Mouse (Mus musculus): ENCODE data around the gene Gas2l2.
A peak's percentile ranks its signal among the peaks of the same experiment; 100 is the strongest.

Gene Gas2l2

GRCm38 (mm10) chr11:83429355-83429754, at the start of gene Gas2l2:
Gas2l2 (minus strand) TSS chr11:83429455.
- no peak for DNase-seq (ENCODE audit: low spot score in 2 of 2)

GRCm38 (mm10) chr11:83473235-83474016, 44.2 kb upstream of the Gas2l2 start:
- peak in 1 of 2 experiments; percentile 16 for DNase-seq (ENCODE audit: low spot score in 2 of 2)

GRCm38 (mm10) chr11:83472324-83473234, 43.3 kb upstream of the Gas2l2 start, which contains the start of gene Taf15:
Taf15 (plus strand) TSS chr11:83473086.
- peak; percentile 98 for DNase-seq (ENCODE audit: low spot score in 2 of 2)

GRCm38 (mm10) chr11:83471766-83472165, 42.5 kb upstream of the Gas2l2 start:
- DNase-seq (ENCODE audit: low spot score in 2 of 2): no peak

GRCm38 (mm10) chr11:83468765-83469164, 39.5 kb upstream of the Gas2l2 start:
- DNase-seq (ENCODE audit: low spot score in 2 of 2): no peak

- DNase-seq (ENCODE audit: low spot score in 2 of 2): no peak
Observed at GRCm38 (mm10) chr11:83467120-83467652, 37.9 kb upstream of the Gas2l2 start.

- no peak for DNase-seq (ENCODE audit: low spot score in 2 of 2)
Observed at GRCm38 (mm10) chr11:83465976-83466375, 36.7 kb upstream of the Gas2l2 start.

GRCm38 (mm10) chr11:83462711-83463244, 33.5 kb upstream of the Gas2l2 start, which contains the start of gene Mmp28:
Mmp28 (minus strand) TSS chr11:83463071.
- no peak for DNase-seq (ENCODE audit: low spot score in 2 of 2)

- no peak for DNase-seq (ENCODE audit: low spot score in 2 of 2)
Observed at GRCm38 (mm10) chr11:83461462-83462027, 32.3 kb upstream of the Gas2l2 start.

- DNase-seq (ENCODE audit: low spot score in 2 of 2): no peak
Observed at GRCm38 (mm10) chr11:83457912-83458601, 28.8 kb upstream of the Gas2l2 start.

- no peak for DNase-seq (ENCODE audit: low spot score in 2 of 2)
Observed at GRCm38 (mm10) chr11:83457257-83457656, 28.0 kb upstream of the Gas2l2 start.

GRCm38 (mm10) chr11:83455608-83456007, 26.4 kb upstream of the Gas2l2 start:
- DNase-seq (ENCODE audit: low spot score in 2 of 2): no peak

- DNase-seq (ENCODE audit: low spot score in 2 of 2): no peak
Observed at GRCm38 (mm10) chr11:83454548-83454947, 25.3 kb upstream of the Gas2l2 start.

GRCm38 (mm10) chr11:83451281-83451680, 22.0 kb upstream of the Gas2l2 start:
- no peak for DNase-seq (ENCODE audit: low spot score in 2 of 2)

GRCm38 (mm10) chr11:83450550-83450949, 21.3 kb upstream of the Gas2l2 start:
- no peak for DNase-seq (ENCODE audit: low spot score in 2 of 2)

- no peak for DNase-seq (ENCODE audit: low spot score in 2 of 2)
Observed at GRCm38 (mm10) chr11:83449298-83449697, 20.0 kb upstream of the Gas2l2 start.

GRCm38 (mm10) chr11:83448927-83449236, 19.6 kb upstream of the Gas2l2 start:
- DNase-seq (ENCODE audit: low spot score in 2 of 2): no peak

- no peak for DNase-seq (ENCODE audit: low spot score in 2 of 2)
Observed at GRCm38 (mm10) chr11:83448021-83448926, 19.0 kb upstream of the Gas2l2 start.

- DNase-seq (ENCODE audit: low spot score in 2 of 2): no peak
Observed at GRCm38 (mm10) chr11:83447612-83448011, 18.4 kb upstream of the Gas2l2 start.

- DNase-seq (ENCODE audit: low spot score in 2 of 2): no peak
Observed at GRCm38 (mm10) chr11:83445001-83445400, 15.7 kb upstream of the Gas2l2 start.

All from spleen, postnatal 14 days (tissue).